1 mouse cellular context compared by ENCODE assay signal in the genomic region with DNA sequence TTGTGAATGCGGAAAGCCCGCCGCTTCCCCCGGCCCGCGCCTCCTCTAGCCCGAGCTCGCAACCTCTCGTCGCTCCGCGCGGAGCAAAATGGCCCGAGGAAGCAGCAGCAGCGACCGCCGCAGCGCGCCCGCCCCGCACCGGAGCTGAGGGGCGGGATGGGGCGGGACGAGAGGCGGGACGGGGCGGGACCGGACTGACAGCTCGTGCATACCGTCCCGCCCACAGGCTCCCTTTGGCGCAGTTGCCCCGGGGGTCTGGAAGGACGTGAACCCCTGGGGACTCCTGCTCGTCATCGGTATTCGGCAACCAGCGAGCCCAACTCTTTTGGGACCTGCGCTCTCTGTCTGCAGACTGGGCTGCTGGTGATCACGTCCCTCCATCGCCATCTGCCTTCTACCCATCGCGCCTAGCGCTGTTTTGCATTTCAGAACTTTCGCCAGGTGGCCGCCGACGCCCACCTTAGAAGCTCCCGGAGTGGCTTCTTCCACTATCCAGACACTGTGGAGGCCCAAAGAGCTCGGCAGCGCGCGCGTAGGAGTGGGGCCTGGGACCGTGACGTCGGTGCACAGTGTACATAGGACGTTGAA.
A peak's percentile ranks its signal among the peaks of the same experiment; 100 is the strongest.
TF ChIP-seq lines count a peak whose summit lies in the region.

TSS of gene Fnbp1 (minus strand) at position 142 of the 588 bp plus-strand sequence.

TF ChIP-seq in CH12.LX, 34 proteins besides CTCF, POLR2A, EP300 and RAD21:
- no peak for TF ChIP-seq USF1 (IDR thresholded peaks at IDR 0.05; ENCODE audit: low read depth, low read length)
- TF ChIP-seq PAX5 (IDR thresholded peaks at IDR 0.05; ENCODE audit: low read length), result no peak
- peak; percentile 73 for TF ChIP-seq BHLHE40 (IDR thresholded peaks at IDR 0.05; ENCODE audit: low read depth, low read length)
- TF ChIP-seq ZNF384 (IDR thresholded peaks at IDR 0.05; ENCODE audit: low read depth, low read length), result no peak
- no peak for TF ChIP-seq ZKSCAN1 (IDR thresholded peaks at IDR 0.05; ENCODE audit: borderline replicate concordance, low read depth, low read length)
- TF ChIP-seq MYC (IDR thresholded peaks at IDR 0.05; ENCODE audit: low read depth, low read length), result 0 out of 2 replicates have a peak, but pooled peaks have one; percentile 18
- TF ChIP-seq CHD2 (IDR thresholded peaks at IDR 0.05; ENCODE audit: low read length), result 0 out of 2 replicates have a peak, but pooled peaks have one; percentile 13
- no peak for TF ChIP-seq ZC3H11A (IDR thresholded peaks at IDR 0.05; ENCODE audit: low read depth, low read length)
- TF ChIP-seq SIN3A (IDR thresholded peaks at IDR 0.05; ENCODE audit: low read length), result peak; percentile 89
- peak; percentile 97 for TF ChIP-seq NELFE (IDR thresholded peaks at IDR 0.05; ENCODE audit: low read depth, low read length)
- TF ChIP-seq RCOR1 (conservative IDR thresholded peaks at IDR 0.05; ENCODE audit: low read depth, low read length), result no peak
- peak; percentile 67 for TF ChIP-seq ETS1 (conservative IDR thresholded peaks at IDR 0.05; ENCODE audit: low read depth, low read length)
- peak; percentile 20; the same call in 1 of the 2 replicates for TF ChIP-seq HCFC1 (IDR thresholded peaks at IDR 0.05; ENCODE audit: low read depth, low read length)
- 0 out of 2 replicates have a peak, but pooled peaks have one; percentile 40 for TF ChIP-seq TBP (conservative IDR thresholded peaks at IDR 0.05; ENCODE audit: low read depth, low read length)
- TF ChIP-seq TCF12 (IDR thresholded peaks at IDR 0.05; ENCODE audit: low read depth, low read length), result peak; percentile 97
- TF ChIP-seq IRF4 (IDR thresholded peaks at IDR 0.05; ENCODE audit: low read depth, low read length), result no peak; the same call in 1 of the 2 replicates
- no peak; the same call in 1 of the 2 replicates for TF ChIP-seq SMC3 (IDR thresholded peaks at IDR 0.05; ENCODE audit: low read depth, low read length)
- TF ChIP-seq POLR2AphosphoS2 (IDR thresholded peaks at IDR 0.05; ENCODE audit: low read depth, low read length), result no peak
- TF ChIP-seq JUND (conservative IDR thresholded peaks at IDR 0.05; ENCODE audit: low read depth, low read length), result no peak
- TF ChIP-seq USF2 (conservative IDR thresholded peaks at IDR 0.05; ENCODE audit: low read depth, low read length), result no peak
- TF ChIP-seq CHD1 (IDR thresholded peaks at IDR 0.05; ENCODE audit: low read depth, low read length), result no peak
- TF ChIP-seq GABPA (IDR thresholded peaks at IDR 0.05; ENCODE audit: insufficient replicate concordance, low read depth, low read length), result no peak
- no peak for TF ChIP-seq MAFK (IDR thresholded peaks at IDR 0.05; ENCODE audit: insufficient replicate concordance, low read length)
- TF ChIP-seq MAX (IDR thresholded peaks at IDR 0.05; ENCODE audit: low read length), result peak; percentile 42; the same call in 1 of the 2 replicates
- peak; percentile 65; the same call in 1 of the 2 replicates for TF ChIP-seq MXI1 (IDR thresholded peaks at IDR 0.05; ENCODE audit: low read depth, low read length)
- TF ChIP-seq NRF1 (IDR thresholded peaks at IDR 0.05; ENCODE audit: low read depth, low read length), result peak; percentile 49; the same call in 1 of the 2 replicates
- TF ChIP-seq ELF1 (IDR thresholded peaks at IDR 0.05; ENCODE audit: low read depth, low read length), result peak; percentile 47; the same call in 1 of the 2 replicates
- peak; percentile 61; the same call in 1 of the 2 replicates for TF ChIP-seq UBTF (IDR thresholded peaks at IDR 0.05; ENCODE audit: low read depth, low read length)
- TF ChIP-seq JUN (IDR thresholded peaks at IDR 0.05; ENCODE audit: insufficient read depth, low read depth, low read length), result no peak
- TF ChIP-seq MEF2A (IDR thresholded peaks at IDR 0.05; ENCODE audit: borderline replicate concordance, low read depth, low read length), result peak; percentile 75
- peak; percentile 95 for TF ChIP-seq ZMIZ1 (IDR thresholded peaks at IDR 0.05; ENCODE audit: low read depth, low read length)
- TF ChIP-seq MAZ (IDR thresholded peaks at IDR 0.05; ENCODE audit: low read depth, low read length), result no peak
- TF ChIP-seq KAT2A (IDR thresholded peaks at IDR 0.05; ENCODE audit: insufficient replicate concordance, low read length), result no peak
- no peak for TF ChIP-seq E2F4 (IDR thresholded peaks at IDR 0.05; ENCODE audit: insufficient replicate concordance, low read depth, low read length)
